Mouse (Mus musculus): ENCODE results near the gene Fbxl13. TPM values are rescaled to one million over a fixed set of nuclear protein-coding genes. Genes with fewer than 3 reads are reported as not detected.

Gene Fbxl13
- 0.42 and 0.54 TPM in 2 replicates for polyA plus RNA-seq (2012; rRNA removed)

DNA sequence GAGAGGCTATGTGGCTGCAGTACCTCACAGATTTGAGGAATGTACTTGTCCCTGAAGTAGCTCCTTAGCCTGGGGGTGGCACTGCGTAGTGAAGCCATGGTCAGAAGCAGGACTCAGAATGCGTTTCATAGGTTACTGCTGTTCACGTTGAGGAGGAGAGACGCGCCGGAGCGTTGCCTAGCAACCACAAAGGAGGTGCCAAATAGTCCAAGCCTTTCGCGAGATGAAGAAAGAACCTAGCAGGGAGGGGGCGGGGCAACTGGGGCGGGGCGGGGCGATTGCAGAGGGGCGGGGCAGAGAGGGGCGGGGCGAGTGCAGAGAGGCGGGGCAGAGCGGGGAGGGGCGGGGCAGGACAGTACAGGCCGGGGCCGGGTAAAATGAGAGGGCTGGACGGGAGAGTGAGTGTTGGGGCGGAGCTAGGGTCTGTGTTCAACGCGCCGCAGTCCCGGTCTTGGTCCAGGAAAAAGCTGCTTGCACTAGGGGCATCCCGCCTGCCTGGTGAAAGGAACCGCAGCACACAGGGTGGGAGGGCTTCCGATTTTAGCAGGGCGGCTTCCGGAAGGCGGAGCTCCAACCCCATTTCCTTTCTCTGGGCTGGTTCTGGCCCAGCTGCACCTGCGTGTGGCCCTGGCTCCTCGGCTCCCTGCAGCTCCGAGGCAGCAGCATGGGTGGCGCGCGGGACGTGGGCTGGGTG, at the start of gene Fbxl13, which contains the start of gene Armc10:
TSS of gene Fbxl13 (minus strand) at position 196 of the 694 bp plus-strand sequence.
TSS of gene Armc10 (plus strand) at position 375 of the 694 bp plus-strand sequence.
- peak; percentile 97 for DNase-seq (ENCODE audit: low read depth)
- TF ChIP-seq POLR2A (IDR thresholded peaks at IDR 0.05; ENCODE audit: borderline replicate concordance, extremely low read depth, insufficient read depth, insufficient read length, poor library complexity, severe bottlenecking): peak; percentile 77
- TF ChIP-seq CTCF (IDR thresholded peaks at IDR 0.05; ENCODE audit: borderline replicate concordance, extremely low read depth, insufficient read depth, insufficient read length): peak; percentile 8; the same call in 1 of the 2 replicates

DNA sequence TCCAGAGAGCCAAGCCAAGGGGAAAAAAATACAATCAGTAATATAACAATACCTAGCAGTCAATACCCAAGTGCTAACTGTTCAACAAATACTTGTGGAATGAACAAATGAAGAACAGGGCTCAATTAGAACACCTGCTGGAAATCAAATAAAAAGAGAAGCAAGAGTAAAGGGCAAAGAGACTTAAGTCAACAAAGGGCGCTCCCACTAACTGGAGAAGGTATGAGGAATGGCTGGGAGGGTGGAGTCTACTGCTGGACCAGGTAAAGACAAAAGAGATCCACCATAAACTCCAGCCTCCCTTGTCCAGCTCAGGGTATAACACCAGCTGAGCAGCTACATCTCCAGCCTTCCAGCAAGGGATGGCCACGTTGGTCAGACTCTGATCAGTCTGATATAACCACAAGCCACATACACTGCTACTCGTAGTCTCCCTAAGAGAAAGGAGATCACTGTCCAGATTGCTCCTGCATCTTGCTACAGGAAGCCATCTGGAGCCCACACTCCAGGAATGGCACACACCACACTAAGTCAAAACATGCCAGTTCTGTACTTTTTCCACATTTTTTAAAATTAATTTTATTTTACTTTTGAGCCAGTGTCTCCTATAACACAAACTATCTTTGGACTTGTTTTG, 49.5 kb upstream of the Fbxl13 start:
- TF ChIP-seq POLR2A (IDR thresholded peaks at IDR 0.05; ENCODE audit: borderline replicate concordance, extremely low read depth, insufficient read depth, insufficient read length, poor library complexity, severe bottlenecking): no peak
- no peak for TF ChIP-seq CTCF (IDR thresholded peaks at IDR 0.05; ENCODE audit: borderline replicate concordance, extremely low read depth, insufficient read depth, insufficient read length)
- no peak for DNase-seq (ENCODE audit: low read depth)

DNA sequence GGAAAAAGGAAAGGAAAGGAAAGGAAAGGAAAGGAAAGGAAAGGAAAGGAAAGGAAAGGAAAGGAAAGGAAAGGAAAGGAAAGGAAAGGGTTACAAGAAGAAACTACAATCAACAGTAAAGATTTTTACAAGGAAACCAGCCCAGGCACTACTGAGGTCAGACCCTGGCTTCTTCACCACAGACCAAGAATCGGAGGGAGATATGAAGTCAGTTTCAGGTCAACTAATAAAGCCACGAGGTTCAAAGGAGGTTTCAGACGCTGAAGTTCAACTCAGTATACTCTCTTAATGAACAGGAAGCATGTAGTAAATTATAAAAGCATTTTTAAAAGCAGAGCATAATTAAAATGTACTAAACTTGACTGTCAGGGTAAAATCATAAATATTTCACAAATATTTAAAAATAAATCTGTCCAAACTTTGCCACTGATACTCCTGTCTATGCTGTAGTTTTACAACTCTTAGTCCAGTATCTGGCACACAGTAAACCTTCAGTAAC, 48.0 kb upstream of the Fbxl13 start:
- DNase-seq (ENCODE audit: low read depth): no peak
- TF ChIP-seq CTCF (IDR thresholded peaks at IDR 0.05; ENCODE audit: borderline replicate concordance, extremely low read depth, insufficient read depth, insufficient read length) (no peak), POLR2A (IDR thresholded peaks at IDR 0.05; ENCODE audit: borderline replicate concordance, extremely low read depth, insufficient read depth, insufficient read length, poor library complexity, severe bottlenecking) (no peak)

DNA sequence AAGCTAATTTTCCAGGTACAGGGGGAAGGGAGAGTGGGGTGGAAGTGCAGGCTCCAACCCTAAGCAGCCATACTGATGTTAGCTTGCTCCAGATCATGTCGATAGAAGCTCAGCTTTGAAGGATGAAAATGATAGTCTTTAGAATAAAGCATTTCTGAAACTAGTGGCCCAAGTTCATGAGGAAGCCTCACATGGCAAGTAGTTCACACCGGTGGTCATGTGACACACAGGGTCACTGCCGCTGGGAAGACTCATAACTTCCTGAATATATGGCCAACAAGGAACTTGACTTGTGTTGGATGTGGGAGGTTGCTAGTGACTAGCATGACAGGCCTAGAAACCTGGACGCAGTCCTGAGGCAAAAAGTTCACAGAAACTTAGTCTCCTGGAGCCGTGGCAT, 46.8 kb upstream of the Fbxl13 start:
- no peak for TF ChIP-seq CTCF (IDR thresholded peaks at IDR 0.05; ENCODE audit: borderline replicate concordance, extremely low read depth, insufficient read depth, insufficient read length)
- no peak for TF ChIP-seq POLR2A (IDR thresholded peaks at IDR 0.05; ENCODE audit: borderline replicate concordance, extremely low read depth, insufficient read depth, insufficient read length, poor library complexity, severe bottlenecking)
- no peak for DNase-seq (ENCODE audit: low read depth)

DNA sequence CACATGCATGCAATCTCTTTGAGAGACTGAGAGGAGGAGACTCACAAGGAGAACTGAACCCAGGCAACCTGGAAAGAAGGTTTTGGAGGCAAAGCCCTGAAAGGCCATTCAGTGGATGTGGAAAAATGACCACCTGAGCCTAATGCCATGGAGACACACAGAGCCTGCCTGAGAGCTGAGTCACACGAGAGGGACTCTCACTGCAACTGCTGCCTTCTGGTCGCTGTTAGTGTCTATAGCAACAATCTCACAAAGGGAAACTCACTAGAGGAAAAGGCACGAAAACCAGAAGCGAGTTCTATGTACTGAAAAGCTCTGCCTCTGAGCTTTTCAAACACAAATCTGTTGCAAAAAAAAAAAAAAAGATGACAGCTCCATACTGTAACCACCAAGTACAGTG, 41.6 kb upstream of the Fbxl13 start:
- TF ChIP-seq CTCF (IDR thresholded peaks at IDR 0.05; ENCODE audit: borderline replicate concordance, extremely low read depth, insufficient read depth, insufficient read length) (no peak), POLR2A (IDR thresholded peaks at IDR 0.05; ENCODE audit: borderline replicate concordance, extremely low read depth, insufficient read depth, insufficient read length, poor library complexity, severe bottlenecking) (no peak)
- DNase-seq (ENCODE audit: low read depth): peak; percentile 20

DNA sequence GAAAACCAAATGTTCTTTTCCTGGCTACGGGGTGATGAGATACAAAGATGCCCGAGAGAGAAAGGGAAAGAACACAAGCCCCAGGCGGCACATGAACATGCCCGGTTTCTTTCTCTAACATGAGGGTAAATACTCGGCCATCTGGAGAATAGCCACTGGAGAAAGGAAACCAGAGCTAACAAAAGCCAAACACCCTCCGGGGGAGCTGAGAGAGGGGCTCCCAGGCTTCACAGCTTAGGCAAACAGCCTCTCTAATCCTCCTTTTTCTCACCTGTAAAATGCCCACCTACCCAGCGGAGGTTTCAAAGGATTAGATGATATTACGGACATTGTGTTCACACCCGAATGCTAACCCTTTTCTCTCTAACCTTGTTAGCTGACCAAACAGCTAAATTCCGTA, 39.6 kb upstream of the Fbxl13 start:
- DNase-seq (ENCODE audit: low read depth): no peak
- TF ChIP-seq CTCF (IDR thresholded peaks at IDR 0.05; ENCODE audit: borderline replicate concordance, extremely low read depth, insufficient read depth, insufficient read length) (no peak), POLR2A (IDR thresholded peaks at IDR 0.05; ENCODE audit: borderline replicate concordance, extremely low read depth, insufficient read depth, insufficient read length, poor library complexity, severe bottlenecking) (no peak)

DNA sequence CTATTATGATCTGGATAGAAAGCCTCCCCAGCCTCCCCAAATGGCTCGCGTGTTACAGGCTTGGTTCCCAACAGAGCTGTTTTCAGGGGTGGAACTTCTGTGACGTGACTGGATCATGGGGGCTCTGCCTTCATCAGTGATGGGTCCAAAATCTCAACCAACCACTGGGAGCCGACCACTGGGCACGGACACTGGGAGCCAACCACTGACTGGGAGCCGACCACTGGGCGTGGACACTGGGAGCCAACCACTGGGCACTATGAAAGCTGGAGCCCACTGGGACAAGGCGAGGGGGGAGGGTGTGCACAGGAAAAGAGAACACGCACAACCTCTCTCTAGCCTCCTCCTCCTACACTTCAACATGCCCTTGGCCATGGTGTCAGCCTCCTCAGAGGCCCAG, 38.4 kb upstream of the Fbxl13 start:
- TF ChIP-seq CTCF (IDR thresholded peaks at IDR 0.05; ENCODE audit: borderline replicate concordance, extremely low read depth, insufficient read depth, insufficient read length): no peak
- TF ChIP-seq POLR2A (IDR thresholded peaks at IDR 0.05; ENCODE audit: borderline replicate concordance, extremely low read depth, insufficient read depth, insufficient read length, poor library complexity, severe bottlenecking): no peak
- DNase-seq (ENCODE audit: low read depth): no peak

DNA sequence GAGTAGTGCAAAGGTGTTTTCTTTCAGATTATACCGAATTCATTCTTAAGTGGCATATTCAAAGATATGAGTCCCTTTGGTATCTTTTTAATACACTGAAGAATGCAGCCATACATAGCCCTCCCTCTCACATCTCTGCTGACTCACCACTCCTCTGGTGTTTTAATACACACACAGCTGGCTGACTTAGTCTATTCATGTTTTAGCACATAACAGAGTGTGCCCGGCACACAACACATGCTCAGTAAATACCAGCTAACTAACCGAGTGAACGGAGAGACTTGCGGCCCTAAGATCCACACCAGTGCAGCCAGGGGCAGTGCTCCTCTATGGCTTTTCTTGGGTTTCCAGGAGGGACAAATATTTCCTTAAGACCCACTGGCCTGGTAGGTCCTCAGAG, 35.5 kb upstream of the Fbxl13 start:
- DNase-seq (ENCODE audit: low read depth): no peak
- TF ChIP-seq CTCF (IDR thresholded peaks at IDR 0.05; ENCODE audit: borderline replicate concordance, extremely low read depth, insufficient read depth, insufficient read length) (no peak), POLR2A (IDR thresholded peaks at IDR 0.05; ENCODE audit: borderline replicate concordance, extremely low read depth, insufficient read depth, insufficient read length, poor library complexity, severe bottlenecking) (no peak)

DNA sequence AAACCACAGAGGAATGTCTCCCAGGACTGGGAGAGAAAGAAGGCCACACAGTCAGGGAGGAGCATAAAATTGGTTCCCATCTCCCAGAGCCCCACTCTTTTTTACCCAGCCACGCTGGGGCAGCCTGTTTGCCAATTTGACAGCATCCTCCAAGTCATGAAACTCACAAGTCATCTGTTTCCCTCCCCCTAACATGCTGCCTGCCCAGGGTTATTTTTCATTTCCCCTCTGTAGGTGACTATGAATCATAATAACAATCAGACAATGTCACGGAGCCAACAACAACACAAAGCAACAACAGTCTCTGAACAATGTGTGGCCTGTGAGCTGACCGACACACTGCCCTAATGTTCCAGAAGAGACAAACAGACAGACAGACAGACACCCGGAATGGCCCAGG, 34.6 kb upstream of the Fbxl13 start:
- no peak for DNase-seq (ENCODE audit: low read depth)

DNA sequence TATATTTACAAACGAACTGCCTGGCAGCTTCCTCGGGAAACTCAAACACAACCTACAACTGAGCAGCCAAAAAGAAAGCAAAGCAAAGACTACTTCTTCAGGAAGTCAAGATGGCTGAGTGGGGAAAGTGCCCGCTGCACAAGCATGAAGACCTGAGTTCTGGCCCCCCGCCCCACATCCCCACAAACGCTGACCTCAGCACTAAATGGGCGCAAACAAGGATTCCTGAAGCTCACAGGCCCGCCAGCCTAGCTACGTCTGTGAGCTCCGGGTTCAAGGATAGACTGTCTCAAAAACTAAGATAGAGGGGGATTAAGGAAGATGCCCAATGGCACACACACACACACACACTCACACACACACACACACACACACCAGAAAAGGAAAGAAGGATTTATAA, 32.9 kb upstream of the Fbxl13 start:
- TF ChIP-seq POLR2A (IDR thresholded peaks at IDR 0.05; ENCODE audit: borderline replicate concordance, extremely low read depth, insufficient read depth, insufficient read length, poor library complexity, severe bottlenecking) (no peak), CTCF (IDR thresholded peaks at IDR 0.05; ENCODE audit: borderline replicate concordance, extremely low read depth, insufficient read depth, insufficient read length) (no peak)

More for the DNA sequence above, 34.6 kb upstream of the Fbxl13 start:
- TF ChIP-seq CTCF (IDR thresholded peaks at IDR 0.05; ENCODE audit: borderline replicate concordance, extremely low read depth, insufficient read depth, insufficient read length): no peak

DNA sequence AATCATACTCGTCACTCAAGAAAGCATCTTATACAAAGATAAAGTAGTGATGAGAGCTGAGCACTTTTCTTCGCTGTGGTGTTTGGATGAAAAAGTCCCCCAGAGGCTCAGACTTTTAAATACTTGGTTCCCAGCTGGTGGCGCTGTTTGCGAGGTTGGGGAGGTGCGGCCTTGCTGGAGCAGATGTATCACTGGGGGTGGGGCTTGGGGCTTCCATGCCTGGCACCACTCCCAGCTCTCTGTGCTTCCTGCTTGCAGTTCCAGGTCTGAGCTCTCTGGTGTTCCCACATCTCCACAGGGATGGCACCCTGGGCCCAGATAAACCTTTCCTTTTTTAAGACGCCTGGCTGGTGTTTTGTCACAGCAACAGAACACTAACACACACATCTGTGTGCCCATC, 32.5 kb upstream of the Fbxl13 start:
- DNase-seq (ENCODE audit: low read depth): no peak
- TF ChIP-seq POLR2A (IDR thresholded peaks at IDR 0.05; ENCODE audit: borderline replicate concordance, extremely low read depth, insufficient read depth, insufficient read length, poor library complexity, severe bottlenecking): no peak
- TF ChIP-seq CTCF (IDR thresholded peaks at IDR 0.05; ENCODE audit: borderline replicate concordance, extremely low read depth, insufficient read depth, insufficient read length): no peak

More for the DNA sequence above, 32.9 kb upstream of the Fbxl13 start:
- DNase-seq (ENCODE audit: low read depth): no peak

DNA sequence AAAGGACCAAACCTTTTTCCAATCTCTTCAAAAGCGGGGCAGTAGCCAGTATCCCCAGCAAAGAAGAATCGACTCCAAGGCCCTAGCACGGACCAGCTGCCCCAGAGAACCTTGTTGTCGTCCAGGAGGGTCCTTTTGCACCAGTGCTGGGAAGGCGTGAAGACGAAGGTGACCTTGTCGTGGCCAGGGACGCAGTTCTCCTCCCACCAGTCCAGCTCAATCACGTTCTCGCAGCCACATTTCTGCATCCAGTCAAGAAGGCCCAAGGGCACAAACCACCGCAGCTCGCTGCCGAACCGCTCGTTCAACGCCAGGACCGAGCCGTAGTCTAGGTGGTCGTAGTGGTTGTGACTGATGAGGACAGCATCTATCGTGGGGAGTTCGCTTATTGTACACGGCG, 30.1 kb upstream of the Fbxl13 start:
- DNase-seq (ENCODE audit: low read depth): no peak

More for the DNA sequence above, 30.1 kb upstream of the Fbxl13 start:
- TF ChIP-seq POLR2A (IDR thresholded peaks at IDR 0.05; ENCODE audit: borderline replicate concordance, extremely low read depth, insufficient read depth, insufficient read length, poor library complexity, severe bottlenecking) (no peak), CTCF (IDR thresholded peaks at IDR 0.05; ENCODE audit: borderline replicate concordance, extremely low read depth, insufficient read depth, insufficient read length) (no peak)

Measured in brain, embryonic 14.5 days (tissue).